Mouse (Mus musculus) hindbrain, embryonic 10.5 days (tissue): ENCODE data around the gene Hspa1b. TPM values are rescaled to one million over a fixed set of nuclear protein-coding genes. Genes with fewer than 3 reads are reported as not detected.
A peak's percentile ranks its signal among the peaks of the same experiment; 100 is the strongest.
"Not testable (repeated sequence)": the region's sequence is repeated elsewhere in the genome, so short reads cannot be mapped to it uniquely, and the experiment has no call there.

ENCODE experiments used
- DNase-seq: peaks from one replicate; pipeline ENCODE4 v3.0.0-alpha.2; 2017; ENCODE audit warnings: low spot score
- H3K27ac ChIP-seq: fragments of 300-500 bp; sonication (generic); 2 replicates; pipeline ENCODE4 v1.5.1; 2016; ENCODE audit warnings: mild to moderate bottlenecking, moderate library complexity
- H3K27me3 ChIP-seq: fragments of 300-500 bp; sonication (generic); 2 replicates; pipeline ENCODE4 v1.6.1; 2016; ENCODE audit warnings: mild to moderate bottlenecking; ENCODE audit not compliant: poor library complexity, insufficient read depth, severe bottlenecking
- H3K36me3 ChIP-seq: fragments of 300-500 bp; sonication (generic); 2 replicates; pipeline ENCODE4 v1.6.1; 2016; ENCODE audit warnings: mild to moderate bottlenecking, moderate library complexity
- H3K4me1 ChIP-seq: fragments of 300-500 bp; sonication (generic); replicated peaks from 2 replicates; pipeline ENCODE4 v1.6.1; 2016; ENCODE audit warnings: mild to moderate bottlenecking
- H3K4me3 ChIP-seq: fragments of 300-500 bp; sonication (generic); 2 replicates; pipeline ENCODE4 v1.5.1; 2016; ENCODE audit warnings: mild to moderate bottlenecking, moderate library complexity
- H3K9me3 ChIP-seq: fragments of 300-500 bp; sonication (generic); 2 replicates; pipeline ENCODE4 v1.6.1; 2016; ENCODE audit warnings: mild to moderate bottlenecking, moderate library complexity
- WGBS: fragments of 180-500 bp; shearing (Covaris S2); methylation state at CpG from one replicate; pipeline ENCODE4 v1.1.7; 2016; 5-methylcytosine and 5-hydroxymethylcytosine counted together
- polyA plus RNA-seq: library from polyadenylated mRNA; unstranded; fragments of >200 nt; fragmentation: Nextera tagmentation; extraction: Ambion mirVana; gene quantifications from 2 replicates; pipeline ENCODE4 v1.2.1, GENCODE M21; 2016

The Hspa1b gene
- polyA plus RNA-seq, 1 experiment from 2014 or later: 0.09 TPM

DNA sequence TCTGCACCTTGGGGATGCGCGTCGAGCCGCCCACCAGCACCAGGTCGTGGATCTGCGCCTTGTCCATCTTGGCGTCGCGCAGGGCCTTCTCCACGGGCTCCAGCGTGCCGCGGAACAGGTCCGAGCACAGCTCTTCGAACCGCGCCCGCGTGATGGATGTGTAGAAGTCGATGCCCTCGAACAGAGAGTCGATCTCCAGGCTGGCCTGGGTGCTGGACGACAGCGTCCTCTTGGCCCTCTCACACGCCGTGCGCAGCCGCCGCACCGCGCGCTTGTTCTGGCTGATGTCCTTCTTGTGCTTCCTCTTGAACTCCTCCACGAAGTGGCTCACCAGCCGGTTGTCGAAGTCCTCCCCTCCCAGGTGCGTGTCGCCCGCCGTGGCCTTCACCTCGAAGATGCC is 1.1 kb downstream of the Hspa1b start:
- not testable (repeated sequence) for H3K27ac ChIP-seq, DNase-seq, H3K36me3 ChIP-seq, H3K9me3 ChIP-seq, H3K4me3 ChIP-seq
- 32% methylated on average over 35 of the region's 40 CpGs for WGBS
- peaks cover 62% of the 10 kb centered on the region for H3K27me3 ChIP-seq
- peaks cover 12% of the 10 kb centered on the region for H3K4me1 ChIP-seq

DNA sequence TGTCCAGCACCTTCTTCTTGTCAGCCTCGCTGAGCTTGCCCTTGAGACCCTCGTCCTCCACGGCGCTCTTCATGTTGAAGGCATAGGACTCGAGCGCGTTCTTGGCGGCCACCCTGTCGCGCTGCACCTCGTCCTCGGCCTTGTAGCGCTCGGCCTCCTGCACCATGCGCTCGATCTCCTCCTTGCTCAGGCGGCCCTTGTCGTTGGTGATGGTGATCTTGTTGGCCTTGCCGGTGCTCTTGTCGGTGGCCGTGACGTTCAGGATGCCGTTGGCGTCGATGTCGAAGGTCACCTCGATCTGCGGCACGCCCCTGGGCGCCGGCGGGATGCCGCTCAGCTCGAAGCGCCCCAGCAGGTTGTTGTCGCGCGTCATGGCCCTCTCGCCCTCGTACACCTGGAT is 1.7 kb downstream of the Hspa1b start:
- DNase-seq, H3K9me3 ChIP-seq, H3K4me3 ChIP-seq, H3K27ac ChIP-seq, H3K36me3 ChIP-seq: not testable (repeated sequence)
- peaks cover 57% of the 10 kb centered on the region for H3K27me3 ChIP-seq
- H3K4me1 ChIP-seq: peaks cover 12% of the 10 kb centered on the region
- WGBS: 19% methylated on average over 40 of the region's 40 CpGs

DNA sequence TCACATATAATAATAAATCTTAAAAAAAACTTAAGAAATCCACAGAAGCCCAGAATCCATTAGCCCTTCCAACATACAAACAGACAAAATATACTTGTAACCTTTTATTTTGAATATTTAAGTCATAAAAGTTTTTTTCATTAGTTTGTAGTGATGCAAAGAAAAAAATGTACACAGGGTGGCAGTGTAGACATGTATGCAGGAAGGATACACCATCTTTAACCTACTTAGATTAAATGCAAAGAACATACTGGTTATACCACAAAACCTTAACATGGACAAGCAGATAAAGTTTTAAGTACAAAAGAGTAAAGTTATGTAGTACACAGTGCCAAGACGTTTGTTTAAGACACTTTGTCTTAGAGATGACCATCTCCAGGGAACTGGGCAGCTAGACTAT is 2.7 kb downstream of the Hspa1b start:
- WGBS: 50% methylated on average over 1 of the region's 1 CpGs
- no peak for DNase-seq
- H3K27me3 ChIP-seq: peaks cover 47% of the 10 kb centered on the region

DNA sequence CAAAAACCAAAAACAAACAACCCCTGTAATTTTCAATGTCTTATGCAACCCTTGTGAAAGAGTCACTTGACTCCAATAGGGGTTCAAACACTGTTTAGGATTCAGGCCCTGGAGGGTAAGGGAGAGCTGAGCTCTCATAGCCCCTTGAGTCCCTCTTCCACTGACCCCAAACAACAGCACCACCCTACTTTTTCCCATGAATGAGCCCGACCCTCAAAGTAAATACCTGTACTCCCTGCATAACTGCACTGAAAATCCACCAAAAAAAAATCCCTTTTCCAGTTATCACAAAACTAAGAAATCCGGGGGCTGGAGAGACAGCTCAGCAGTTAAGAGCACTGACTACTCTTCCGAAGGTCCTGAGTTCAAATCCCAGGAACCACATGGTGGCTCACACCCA is 3.2 kb downstream of the Hspa1b start:
- Histone ChIP-seq H3K4me1 (peaks cover 16% of the 10 kb centered on the region), H3K4me3 (no peak overlapping the region), H3K36me3 (peaks cover 9% of the 10 kb centered on the region), H3K27ac (no peak overlapping the region), H3K9me3 (no peaks in the 10 kb centered on the region), H3K27me3 (peaks cover 43% of the 10 kb centered on the region)
- 78% methylated on average over 3 of the region's 3 CpGs for WGBS
- no peak for DNase-seq

More for the DNA sequence above, 2.7 kb downstream of the Hspa1b start:
- Histone ChIP-seq H3K27ac (no peak overlapping the region), H3K36me3 (peaks cover 4% of the 10 kb centered on the region), H3K9me3 (no peaks in the 10 kb centered on the region), H3K4me1 (peaks cover 12% of the 10 kb centered on the region), H3K4me3 (no peak overlapping the region)

DNA sequence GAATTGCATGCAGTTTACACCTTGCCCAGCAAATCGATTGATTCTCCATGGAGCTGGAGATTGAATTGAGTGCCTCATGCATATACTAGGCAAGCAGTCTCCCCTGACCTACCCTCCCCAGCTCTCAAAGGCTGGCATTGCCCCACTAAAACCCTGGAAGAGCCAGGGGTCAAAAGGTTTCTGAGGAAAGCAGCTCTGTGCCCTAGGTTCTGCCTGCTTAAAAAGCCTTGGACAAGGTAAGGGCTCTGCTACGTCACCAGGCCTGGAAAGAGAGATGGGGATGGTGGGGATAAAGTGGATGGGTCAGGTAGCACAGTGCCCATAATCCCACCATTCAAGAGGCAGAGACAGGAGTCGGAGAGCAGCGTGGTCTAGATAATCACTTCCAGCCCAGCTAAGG is 4.2 kb downstream of the Hspa1b start:
- Histone ChIP-seq H3K4me3 (no peak overlapping the region; the same call in 1 of the 2 replicates), H3K27ac (no peak overlapping the region), H3K9me3 (no peaks in the 10 kb centered on the region), H3K4me1 (peaks cover 18% of the 10 kb centered on the region), H3K27me3 (peaks cover 35% of the 10 kb centered on the region), H3K36me3 (peaks cover 19% of the 10 kb centered on the region)
- no peak for DNase-seq
- 75% methylated on average over 4 of the region's 4 CpGs for WGBS

DNA sequence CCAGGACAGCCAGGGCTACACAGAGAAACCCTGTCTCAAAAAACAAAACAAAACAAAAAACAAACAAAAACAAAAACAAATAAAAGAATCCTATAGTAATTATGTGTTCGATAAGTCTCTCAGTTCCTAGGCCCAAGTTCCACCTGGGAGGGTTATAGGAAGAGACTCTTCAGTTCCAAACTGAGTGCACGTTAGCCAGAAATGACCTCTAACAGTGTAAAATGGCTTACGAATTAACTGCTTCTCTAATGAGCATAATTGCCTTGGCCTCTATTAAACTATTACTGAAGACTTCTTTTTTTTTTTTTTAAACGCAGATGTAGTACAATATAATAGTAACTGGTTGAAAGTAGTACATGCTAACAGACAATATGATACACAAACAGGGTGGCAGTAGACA is 5.1 kb downstream of the Hspa1b start:
- Histone ChIP-seq H3K27me3 (peaks cover 35% of the 10 kb centered on the region), H3K4me3 (no peak overlapping the region), H3K4me1 (peaks cover 12% of the 10 kb centered on the region), H3K27ac (no peak overlapping the region), H3K36me3 (peaks cover 25% of the 10 kb centered on the region), H3K9me3 (no peaks in the 10 kb centered on the region)
- DNase-seq: no peak
- WGBS: 91% methylated on average over 4 of the region's 4 CpGs

DNA sequence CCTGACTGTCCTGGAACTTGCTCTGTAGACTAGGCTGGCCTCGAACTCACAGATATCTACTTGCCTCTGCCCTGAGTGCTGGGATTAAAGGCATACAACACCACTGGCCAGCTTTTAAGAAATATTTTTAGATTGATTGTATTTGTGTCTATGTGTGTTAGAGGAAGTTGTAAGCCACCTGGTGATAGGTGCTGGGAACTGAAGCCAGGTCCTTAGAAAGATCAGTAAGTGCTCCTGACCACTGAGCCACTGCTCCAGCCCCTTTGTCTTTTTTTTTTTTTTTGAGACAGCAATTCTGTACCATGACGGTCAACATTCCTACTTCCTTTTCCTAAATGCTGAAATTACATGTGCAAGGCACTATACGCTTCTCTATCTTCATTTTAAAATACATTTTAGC is 5.8 kb downstream of the Hspa1b start:
- H3K36me3 ChIP-seq: peaks cover 25% of the 10 kb centered on the region
- peak overlapping the region; percentile 99 for H3K4me3 ChIP-seq
- DNase-seq: no peak
- H3K9me3 ChIP-seq: no peaks in the 10 kb centered on the region
- 90% methylated on average over 3 of the region's 3 CpGs for WGBS
- H3K27me3 ChIP-seq: peaks cover 35% of the 10 kb centered on the region
- peaks cover 12% of the 10 kb centered on the region for H3K4me1 ChIP-seq
- peak overlapping the region; percentile 99 for H3K27ac ChIP-seq

DNA sequence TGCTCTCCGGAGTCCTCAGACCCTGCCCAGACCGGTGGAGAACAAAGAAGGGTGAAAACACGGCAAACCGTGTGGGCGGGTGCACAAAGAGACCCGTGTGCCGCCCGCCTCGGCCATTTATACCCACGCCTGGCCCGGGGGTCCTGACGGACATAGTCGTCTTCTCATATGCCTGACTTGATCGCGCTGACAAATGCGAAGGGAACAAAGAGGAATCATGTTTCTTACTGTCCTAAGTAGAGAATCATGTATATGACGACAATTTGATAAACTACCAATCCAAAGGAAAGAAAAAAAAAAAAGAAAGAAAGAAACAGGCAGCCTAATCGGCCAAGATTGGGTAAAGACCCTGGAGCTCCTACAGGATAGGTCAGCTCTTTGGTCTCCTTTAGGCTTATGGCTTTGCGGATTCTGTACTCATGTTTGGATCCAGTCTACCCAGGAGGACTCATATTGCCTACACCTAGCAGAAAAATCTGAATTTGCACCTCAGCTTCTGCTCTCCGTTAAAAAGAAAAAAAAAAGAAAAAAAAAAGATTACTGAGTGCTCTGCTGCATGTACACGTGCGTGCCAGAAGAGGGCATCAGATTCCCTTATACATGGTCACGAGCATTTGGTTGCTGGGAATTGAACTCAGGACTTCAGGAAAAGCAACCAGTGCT is 6.5 kb downstream of the Hspa1b start:
- H3K9me3 ChIP-seq: no peaks in the 10 kb centered on the region
- peak; percentile 86 for DNase-seq
- H3K36me3 ChIP-seq: peaks cover 25% of the 10 kb centered on the region
- H3K4me1 ChIP-seq: peaks cover 12% of the 10 kb centered on the region
- H3K27me3 ChIP-seq: peaks cover 31% of the 10 kb centered on the region
- H3K4me3 ChIP-seq: peak overlapping the region; percentile 99
- H3K27ac ChIP-seq: peak overlapping the region; percentile 99
- WGBS: under 1% methylated on average over 23 of the region's 23 CpGs

DNA sequence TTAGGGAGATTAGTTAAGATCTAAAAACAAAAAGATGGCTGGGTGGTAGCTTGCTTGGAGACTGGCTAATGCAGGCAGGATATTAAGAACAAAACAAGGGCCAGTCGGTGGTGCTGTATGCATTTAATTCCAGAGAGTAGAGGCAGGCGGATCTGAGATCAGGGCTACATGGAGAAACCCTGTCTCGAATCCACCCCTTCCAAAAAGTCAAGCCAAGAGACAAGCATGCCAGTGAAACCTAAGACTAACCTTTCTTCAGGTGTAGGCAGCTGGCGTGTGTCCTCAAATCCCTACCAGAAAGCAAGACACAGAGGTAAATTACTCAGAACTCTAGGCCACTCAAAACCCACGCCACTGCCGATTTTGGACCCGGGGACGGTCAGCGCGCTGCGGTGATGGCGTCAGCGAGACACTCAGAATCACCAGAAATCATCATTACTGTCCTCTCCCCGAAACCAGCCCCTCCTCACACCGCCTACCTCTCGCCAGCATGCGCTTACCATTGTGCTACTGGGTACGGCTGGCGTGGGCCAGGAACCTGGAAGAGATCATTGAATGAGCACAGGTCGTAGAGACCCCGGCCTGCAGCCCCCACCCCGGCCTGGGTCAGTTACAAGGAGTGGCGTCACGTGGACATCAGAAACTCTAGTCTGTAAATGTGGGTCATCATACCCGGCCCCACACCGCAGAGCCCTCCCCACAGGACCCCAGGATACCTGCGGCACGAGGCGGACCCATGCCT is 7.2 kb downstream of the Hspa1b start:
- no peaks in the 10 kb centered on the region for H3K9me3 ChIP-seq
- H3K4me1 ChIP-seq: peaks cover 12% of the 10 kb centered on the region
- whole genome bisulfite sequencing: under 1% methylated on average over 29 of the region's 29 CpGs
- no peak for DNase-seq
- H3K36me3 ChIP-seq: peaks cover 25% of the 10 kb centered on the region
- H3K27me3 ChIP-seq: peaks cover 25% of the 10 kb centered on the region
- peak overlapping the region; percentile 99 for H3K4me3 ChIP-seq
- H3K27ac ChIP-seq: peak overlapping the region; percentile 99

DNA sequence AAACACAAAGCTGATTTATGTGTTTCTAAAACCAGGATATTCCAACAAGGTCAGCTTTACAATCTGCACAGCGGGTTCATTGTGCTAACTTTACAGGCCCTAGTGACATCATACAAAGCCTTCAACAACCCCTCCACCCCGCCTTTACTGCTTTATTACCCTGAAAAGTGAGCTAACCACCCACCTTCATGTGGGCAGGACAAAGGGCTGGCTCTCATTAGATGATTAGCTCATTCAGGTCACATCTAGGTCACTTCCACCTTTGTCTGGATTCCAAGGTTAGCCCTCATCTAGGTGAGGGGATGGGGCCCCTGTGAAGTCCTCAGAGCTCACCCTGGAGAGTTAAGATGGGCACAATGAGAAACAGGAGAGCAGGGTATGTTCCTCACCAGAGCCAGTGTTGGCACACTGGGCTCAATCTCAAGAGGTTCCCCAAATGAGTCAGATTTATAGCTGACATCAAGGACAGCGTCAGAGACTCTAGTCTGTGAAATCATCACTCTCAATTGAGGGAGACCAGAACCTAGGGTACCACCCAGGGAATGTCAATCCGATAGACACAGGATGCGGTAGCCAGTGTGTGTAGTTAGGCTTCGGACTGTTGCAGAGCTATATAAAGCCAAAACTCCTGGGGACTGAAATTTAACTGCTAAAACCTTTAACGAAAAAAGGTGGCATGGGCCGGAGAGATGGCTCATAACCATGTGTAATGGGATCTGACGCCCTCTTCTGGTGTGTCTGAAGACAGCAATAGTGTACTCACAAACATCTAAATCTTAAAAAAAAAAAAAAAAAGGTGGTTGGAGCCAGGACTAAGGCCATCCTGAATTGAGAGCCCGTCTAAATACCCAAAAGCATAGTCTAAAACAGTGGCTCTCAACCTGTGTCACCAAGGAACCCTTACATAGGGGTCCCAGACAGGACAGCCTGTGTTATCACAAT is 8.3 kb downstream of the Hspa1b start:
- Histone ChIP-seq H3K4me1 (peaks cover 12% of the 10 kb centered on the region), H3K9me3 (no peaks in the 10 kb centered on the region), H3K4me3 (peak overlapping the region; percentile 99), H3K36me3 (peaks cover 25% of the 10 kb centered on the region), H3K27ac (peak overlapping the region; percentile 99), H3K27me3 (peaks cover 15% of the 10 kb centered on the region)
- DNase-seq: no peak
- 38% methylated on average over 10 of the region's 10 CpGs for WGBS

DNA sequence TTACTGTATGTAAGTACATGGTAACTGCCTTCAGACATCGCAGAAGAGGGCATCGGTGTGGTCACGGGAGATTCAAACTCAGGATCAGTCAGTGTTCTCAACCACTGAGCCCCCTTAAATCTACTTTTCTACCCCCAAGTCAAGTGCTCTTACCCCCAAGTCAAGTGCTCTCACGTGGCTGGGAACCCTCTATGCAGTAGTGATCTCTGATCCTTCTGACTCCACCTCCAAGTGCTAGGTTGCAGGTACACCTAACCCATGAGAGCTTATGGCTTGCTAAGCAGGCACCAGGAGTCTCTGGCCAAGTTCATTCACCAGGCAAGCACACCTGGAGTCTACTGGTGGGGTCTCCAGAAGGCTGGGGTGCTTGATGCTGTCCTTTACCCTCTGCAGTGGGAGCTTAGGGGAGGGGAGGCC is 9.5 kb downstream of the Hspa1b start:
- H3K36me3 ChIP-seq: peaks cover 25% of the 10 kb centered on the region
- peak overlapping the region; percentile 53; the same call in 1 of the 2 replicates for H3K27ac ChIP-seq
- peak overlapping the region; percentile 99 for H3K4me3 ChIP-seq
- DNase-seq: peak; percentile 47
- WGBS: 27% methylated on average over 4 of the region's 4 CpGs
- H3K4me1 ChIP-seq: peaks cover 12% of the 10 kb centered on the region
- H3K9me3 ChIP-seq: no peaks in the 10 kb centered on the region
- peaks cover 3% of the 10 kb centered on the region for H3K27me3 ChIP-seq

DNA sequence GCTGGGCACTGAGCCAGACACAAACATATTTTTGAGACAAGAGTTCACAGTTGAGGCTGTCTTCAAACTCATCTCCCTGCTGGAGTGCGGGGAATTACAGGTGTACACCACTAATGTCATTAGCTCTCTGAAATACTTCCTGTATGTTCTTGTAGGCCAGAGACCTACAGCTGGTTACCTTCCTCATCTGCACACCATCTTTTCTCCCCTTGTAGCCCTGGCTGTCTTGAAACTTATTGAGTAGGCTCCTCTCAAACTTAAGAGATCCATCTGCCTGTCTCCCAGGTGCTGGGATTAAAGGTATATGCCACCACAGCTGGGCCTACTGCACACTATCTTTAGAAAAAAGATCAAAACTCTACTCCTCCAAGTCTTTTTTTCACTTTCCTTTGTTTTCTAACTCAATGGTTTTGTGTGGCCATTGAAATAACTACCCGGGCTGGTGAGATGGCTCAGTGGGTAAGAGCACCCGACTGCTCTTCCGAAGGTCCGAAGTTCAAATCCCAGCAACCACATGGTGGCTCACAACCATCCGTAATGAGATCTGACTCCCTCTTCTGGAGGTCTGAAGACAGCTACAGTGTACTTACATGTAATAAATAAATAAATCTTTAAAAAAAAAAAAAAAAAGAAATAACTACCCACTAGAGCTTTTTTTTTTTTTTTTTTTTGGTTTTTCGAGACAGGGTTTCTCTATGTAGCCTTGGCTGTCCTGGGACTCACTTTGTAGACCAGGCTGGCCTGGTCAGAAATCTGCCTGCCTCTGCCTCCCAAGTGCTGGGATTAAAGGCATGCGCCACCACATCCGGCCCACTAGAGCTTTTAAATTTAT is 10.1 kb downstream of the Hspa1b start:
- not testable (repeated sequence) for H3K27ac ChIP-seq, H3K27me3 ChIP-seq, H3K9me3 ChIP-seq
- WGBS: 65% methylated on average over 9 of the region's 9 CpGs
- Histone ChIP-seq H3K4me1 (peaks cover 12% of the 10 kb centered on the region), H3K36me3 (peaks cover 25% of the 10 kb centered on the region), H3K4me3 (0 out of 2 replicates have a peak overlapping the region, but pooled peaks have one; percentile 99)
- peak; percentile 14 for DNase-seq
